In genomic region chr7:140855860-140856784, GRCm38 (mm10) we compare ENCODE assay signal across 1 mouse cellular context.
TF ChIP-seq lines count a peak whose summit lies in the region.

Gm45785 (minus strand) TSS chr7:140856331.

TF ChIP-seq in CH12.LX, 34 proteins besides CTCF, POLR2A, EP300 and RAD21 (continued from another document):
- TF ChIP-seq KAT2A (IDR thresholded peaks at IDR 0.05; ENCODE audit: insufficient replicate concordance, low read length) (peak; percentile 87; the same call in 1 of the 2 replicates), UBTF (IDR thresholded peaks at IDR 0.05; ENCODE audit: low read depth, low read length) (peak; percentile 49; the same call in 1 of the 2 replicates), ZKSCAN1 (IDR thresholded peaks at IDR 0.05; ENCODE audit: borderline replicate concordance, low read depth, low read length) (no peak), PAX5 (IDR thresholded peaks at IDR 0.05; ENCODE audit: low read length) (no peak), HCFC1 (IDR thresholded peaks at IDR 0.05; ENCODE audit: low read depth, low read length) (peak; percentile 91), NRF1 (IDR thresholded peaks at IDR 0.05; ENCODE audit: low read depth, low read length) (peak; percentile 57), USF1 (IDR thresholded peaks at IDR 0.05; ENCODE audit: low read depth, low read length) (no peak; the same call in 1 of the 2 replicates), ZC3H11A (IDR thresholded peaks at IDR 0.05; ENCODE audit: low read depth, low read length) (no peak), ZNF384 (IDR thresholded peaks at IDR 0.05; ENCODE audit: low read depth, low read length) (no peak), TBP (conservative IDR thresholded peaks at IDR 0.05; ENCODE audit: low read depth, low read length) (0 out of 2 replicates have a peak, but pooled peaks have one; percentile 51), NELFE (IDR thresholded peaks at IDR 0.05; ENCODE audit: low read depth, low read length) (peak; percentile 76), MAFK (IDR thresholded peaks at IDR 0.05; ENCODE audit: insufficient replicate concordance, low read length) (peak; percentile 38; the same call in 1 of the 2 replicates), JUN (IDR thresholded peaks at IDR 0.05; ENCODE audit: insufficient read depth, low read depth, low read length) (no peak), CHD1 (IDR thresholded peaks at IDR 0.05; ENCODE audit: low read depth, low read length) (no peak), ETS1 (conservative IDR thresholded peaks at IDR 0.05; ENCODE audit: low read depth, low read length) (peak; percentile 39; the same call in 1 of the 2 replicates), TCF12 (IDR thresholded peaks at IDR 0.05; ENCODE audit: low read depth, low read length) (peak; percentile 86), MYC (IDR thresholded peaks at IDR 0.05; ENCODE audit: low read depth, low read length) (peak; percentile 24; the same call in 1 of the 2 replicates), ZMIZ1 (IDR thresholded peaks at IDR 0.05; ENCODE audit: low read depth, low read length) (peak; percentile 67; the same call in 1 of the 2 replicates), GABPA (IDR thresholded peaks at IDR 0.05; ENCODE audit: insufficient replicate concordance, low read depth, low read length) (no peak), CHD2 (IDR thresholded peaks at IDR 0.05; ENCODE audit: low read length) (peak; percentile 72), IRF4 (IDR thresholded peaks at IDR 0.05; ENCODE audit: low read depth, low read length) (peak; percentile 41; the same call in 1 of the 2 replicates)
TF ChIP-seq in CH12.LX: peak in this region for 21.
